Mouse (Mus musculus): ENCODE data around the gene Kat8.
"Not testable (repeated sequence)": the region's sequence is repeated elsewhere in the genome, so short reads cannot be mapped to it uniquely, and the experiment has no call there.

Kat8 gene

DNA sequence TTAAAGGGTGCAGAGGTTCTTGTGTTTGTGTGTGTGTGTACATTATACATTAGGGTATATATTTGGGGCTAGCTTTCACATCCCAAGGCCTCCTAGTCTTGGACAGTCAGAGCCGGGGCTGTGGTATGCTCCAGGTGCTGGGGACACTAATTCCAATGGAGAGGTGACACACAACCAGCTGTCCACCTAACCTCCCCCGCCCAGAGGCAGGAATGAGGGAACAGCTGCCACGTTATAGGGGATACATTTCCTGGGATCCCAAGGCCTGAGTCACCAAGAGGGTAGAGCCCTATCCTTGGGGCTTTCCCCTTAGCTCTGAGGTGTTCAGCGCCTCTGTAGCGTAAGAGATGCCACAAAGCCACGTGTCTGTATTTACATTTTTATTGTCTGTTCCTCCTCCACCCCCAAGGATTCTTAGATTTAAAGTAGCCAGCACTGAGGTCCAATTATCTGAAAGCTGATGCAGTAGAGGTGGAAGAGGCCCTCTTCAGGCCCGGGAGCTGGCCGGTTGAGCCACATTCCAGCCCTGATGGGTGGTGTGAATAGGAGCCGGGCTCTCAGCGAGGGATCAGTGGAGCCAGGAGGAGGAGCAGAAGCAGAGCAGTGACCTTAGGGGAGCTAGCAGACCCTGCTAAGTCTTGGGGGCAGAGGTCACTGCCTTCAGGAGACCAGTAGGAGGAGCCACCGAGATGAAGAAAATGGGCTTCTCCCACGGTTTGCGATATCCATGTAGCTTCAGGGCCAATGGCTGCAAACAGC lies 20.1 kb downstream of the Kat8 start:
- DNase-seq (ENCODE audit: low spot score) = no peak

DNA sequence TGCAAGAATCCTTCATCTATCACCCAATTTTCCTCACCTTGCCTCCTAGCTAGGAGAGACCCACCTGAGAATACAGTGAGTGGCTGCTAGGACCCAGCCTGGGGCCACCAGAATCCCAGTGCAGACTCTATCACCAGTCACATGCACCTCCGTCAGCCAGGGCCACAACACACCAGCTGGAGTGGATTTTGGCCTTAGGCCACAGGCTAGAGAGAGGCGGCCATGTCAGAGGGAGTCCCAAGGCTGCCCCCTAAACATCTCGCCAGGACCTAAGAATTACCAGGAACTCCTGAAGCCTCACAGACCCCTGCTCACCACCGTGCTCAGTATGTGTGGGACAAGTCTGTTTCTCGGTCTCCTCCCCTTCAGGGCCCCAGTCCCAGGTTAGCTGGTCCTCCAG lies 21.8 kb downstream of the Kat8 start:
- DNase-seq (ENCODE audit: low spot score) = no peak

DNA sequence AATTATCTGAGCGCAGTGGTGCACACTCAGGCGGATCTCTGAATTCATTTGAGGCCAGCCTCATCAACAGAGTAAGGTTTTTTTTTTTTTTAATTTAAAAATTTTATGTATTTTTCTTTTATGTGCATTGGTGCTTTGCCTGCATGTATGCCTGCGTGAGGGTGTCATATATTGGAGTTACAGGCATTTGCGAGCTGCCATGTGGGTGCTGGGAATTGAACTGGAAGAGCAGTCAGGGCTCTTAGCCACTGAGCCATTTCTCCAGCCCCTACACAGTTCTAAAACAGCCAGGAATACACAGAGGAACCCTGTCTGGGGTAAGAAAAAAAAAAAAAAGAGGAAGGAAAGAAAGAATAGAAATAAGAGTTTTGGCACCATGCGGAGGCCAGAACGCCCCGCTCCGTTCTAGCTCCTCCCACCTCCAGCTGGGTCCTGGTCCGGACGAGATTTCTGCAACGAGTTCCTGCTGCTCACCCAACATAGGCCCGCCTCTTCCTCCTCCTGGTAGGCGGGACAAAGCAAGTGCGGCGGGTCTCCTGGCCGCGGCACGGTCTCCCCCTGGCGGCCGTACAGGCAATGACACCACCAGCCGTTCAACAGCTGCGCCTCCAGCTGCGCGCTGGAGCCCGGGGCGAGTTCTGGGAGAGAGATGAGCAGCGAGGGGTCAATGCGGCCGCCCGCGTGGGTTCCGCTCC lies 22.9 kb downstream of the Kat8 start:
- peak; percentile 95 for DNase-seq (ENCODE audit: low spot score)

DNA sequence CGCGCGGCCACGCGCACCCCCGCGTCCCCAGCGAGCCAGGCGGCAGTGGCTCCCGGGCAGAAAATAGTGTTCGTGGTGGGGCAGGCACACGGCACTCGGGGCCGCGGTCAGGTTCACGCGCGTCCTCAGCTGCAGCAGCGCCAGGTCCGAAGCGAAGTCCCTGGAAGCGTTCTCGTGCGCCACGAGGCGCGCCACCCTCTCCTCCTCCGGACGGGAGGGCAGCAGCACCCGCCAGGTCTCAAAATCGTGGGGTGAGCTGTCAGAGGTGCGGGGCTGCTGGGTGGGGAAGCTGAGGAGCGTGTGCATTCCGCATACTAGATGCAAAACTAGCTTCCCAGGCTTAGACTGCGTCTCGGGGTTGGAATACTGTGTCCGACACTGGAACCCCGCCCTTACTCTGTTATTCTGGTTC lies 23.4 kb downstream of the Kat8 start:
- no peak for DNase-seq (ENCODE audit: low spot score)

DNA sequence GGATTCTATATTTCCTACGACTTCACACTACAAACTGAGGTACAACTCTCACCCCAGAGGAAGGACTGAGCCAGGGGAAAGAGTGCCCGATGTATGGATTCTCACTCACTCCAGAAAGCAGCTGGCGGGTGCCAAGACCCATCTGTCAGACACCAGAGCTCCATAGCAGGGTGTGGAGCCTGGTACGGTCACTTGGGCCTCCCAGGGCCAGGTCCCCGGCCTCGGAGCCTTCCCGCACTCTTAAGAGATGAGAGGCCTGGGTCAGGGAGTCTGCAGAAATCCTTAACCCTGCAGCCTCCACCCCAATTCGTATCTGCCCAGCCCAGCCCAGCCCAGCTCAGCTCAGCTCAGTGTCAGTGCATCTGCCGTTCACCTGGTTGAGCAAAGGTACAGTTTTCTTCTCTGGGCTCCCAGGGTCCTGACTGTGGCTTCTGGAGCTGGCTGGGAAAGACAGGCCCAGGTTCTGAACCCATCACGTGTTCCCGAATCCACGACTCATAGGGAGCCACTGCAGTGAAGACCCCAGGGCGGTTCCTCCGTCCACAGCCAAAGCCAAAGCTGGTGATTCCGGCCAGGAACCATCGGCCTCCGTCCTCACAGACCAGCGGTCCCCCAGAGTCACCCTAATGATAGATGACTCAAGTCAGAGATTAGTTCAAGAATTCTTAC lies 24.0 kb downstream of the Kat8 start:
- no peak for DNase-seq (ENCODE audit: low spot score)

DNA sequence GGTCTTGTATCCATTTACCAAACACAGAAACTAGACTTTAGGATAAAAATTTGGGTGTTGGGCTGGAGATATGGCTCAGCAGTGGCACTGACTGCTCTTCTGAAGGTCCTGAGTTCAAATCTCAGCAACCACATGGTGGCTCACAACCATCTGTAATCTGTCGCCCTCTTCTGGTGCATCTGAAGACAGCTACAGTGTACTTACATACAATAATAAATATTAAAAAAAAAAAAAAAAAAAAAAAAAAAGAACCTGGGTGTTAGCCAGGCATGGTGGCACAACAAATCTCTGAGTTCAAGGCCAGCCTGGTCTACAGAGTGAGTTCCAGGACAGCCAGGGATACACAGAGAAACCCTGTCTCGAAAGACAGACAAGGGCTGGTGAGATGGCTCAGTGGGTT lies 29.8 kb downstream of the Kat8 start:
- not testable (repeated sequence) for DNase-seq (ENCODE audit: low spot score)

DNA sequence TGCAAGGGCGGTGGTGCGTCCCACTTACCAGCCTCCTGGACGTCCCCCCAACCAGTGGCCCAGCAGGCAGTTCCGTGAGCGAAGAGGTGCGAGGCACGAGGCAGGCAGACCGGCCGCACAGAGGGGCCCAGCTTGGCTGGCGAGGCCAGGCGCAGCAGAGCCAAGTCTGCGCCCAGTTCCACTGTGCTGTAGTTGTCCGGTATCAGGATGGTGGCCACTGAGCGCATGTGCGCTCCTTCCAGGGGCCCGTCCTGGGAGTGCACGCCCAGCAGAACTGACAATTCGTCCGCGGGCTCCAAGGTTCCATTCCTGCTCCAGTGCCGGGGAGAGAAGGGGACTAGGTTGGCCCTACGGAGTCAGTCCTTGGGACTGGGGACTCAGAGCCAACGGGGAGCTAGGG lies 32.3 kb downstream of the Kat8 start:
- DNase-seq (ENCODE audit: low spot score) = no peak

DNA sequence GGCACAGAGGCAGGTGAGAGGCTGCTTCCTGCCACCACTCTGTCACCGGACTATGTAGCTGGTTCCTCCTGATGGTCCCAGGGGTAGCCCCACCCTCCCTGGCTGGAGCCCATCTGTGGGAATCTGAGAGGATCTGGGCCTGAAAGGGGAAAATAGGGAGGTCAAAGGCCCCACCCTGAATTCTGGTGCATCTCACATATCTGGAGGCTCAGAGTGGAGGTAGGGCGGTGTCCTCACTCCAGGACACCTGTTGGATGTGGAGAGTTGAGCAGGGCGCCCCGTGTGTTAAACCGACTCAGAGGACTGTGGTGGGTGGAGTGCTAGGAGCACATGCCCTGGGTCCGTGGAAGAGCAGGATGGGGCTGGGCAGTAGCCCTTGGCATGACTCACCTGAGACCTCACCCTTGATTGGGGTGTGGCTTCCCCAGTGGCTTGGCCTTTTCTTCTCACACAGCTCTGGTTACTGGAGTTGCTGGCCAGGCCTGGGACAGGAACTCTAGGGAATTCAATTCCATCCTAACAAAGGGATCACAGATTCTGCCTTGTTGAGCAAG lies 34.2 kb downstream of the Kat8 start, which contains the start of gene Prss36:
Prss36 (minus strand) TSS at position 256 of the 554 bp plus-strand sequence.
- no peak for DNase-seq (ENCODE audit: low spot score)

DNA sequence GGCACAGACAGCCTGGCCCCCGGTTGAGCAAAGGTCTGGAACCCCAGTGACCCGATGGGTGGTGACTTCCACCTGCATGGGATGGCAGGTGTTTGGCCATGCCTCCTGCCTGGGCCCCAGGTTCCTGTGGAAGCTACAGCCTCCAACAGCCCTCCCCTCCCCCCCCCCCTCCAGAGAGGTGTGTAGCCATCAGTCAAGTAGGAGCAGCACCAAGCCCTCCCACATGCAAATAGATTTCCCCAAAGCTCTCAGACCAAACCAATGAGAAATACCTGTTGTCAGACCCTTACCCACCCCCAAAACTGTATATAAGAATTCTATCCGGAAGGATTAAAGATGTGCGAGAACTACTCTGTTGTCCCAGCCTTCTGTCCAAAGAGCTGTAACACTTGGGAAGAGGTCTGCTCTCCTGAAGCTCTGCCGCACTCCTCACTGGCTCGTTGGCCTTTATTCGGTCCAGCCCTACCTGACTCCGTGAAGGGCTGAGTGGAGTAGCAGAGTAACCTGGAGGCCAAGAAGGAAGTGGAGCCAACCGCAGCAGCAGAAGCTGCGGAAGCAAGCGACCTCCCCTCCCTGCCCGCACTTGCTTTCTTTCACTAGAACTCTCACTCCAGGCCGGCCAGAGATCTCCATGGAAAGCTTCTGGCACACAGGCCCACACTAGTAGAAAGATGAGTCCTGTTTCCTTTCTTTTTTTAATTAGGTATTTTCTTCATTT lies 40.7 kb downstream of the Kat8 start:
- no peak for DNase-seq (ENCODE audit: low spot score)

DNA sequence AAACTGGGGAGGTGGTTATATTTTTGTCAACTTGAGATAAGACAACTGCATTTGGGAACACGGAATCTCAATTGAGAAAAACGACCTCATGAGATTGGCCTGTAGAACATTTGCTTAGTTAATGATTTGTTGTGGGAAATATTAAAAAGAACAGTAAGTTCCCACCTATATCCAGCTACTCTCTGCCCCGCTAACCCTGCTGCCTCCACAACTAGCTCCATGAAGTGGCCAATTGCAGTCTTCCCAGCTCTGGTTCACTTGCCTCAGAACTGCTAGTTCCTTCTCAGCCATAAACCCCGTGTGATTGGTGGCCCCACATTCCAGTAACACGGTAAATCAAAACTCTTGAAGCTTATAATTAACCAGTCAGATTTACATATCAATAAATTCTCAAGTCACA lies 47.0 kb downstream of the Kat8 start:
- DNase-seq (ENCODE audit: low spot score) = no peak

DNA sequence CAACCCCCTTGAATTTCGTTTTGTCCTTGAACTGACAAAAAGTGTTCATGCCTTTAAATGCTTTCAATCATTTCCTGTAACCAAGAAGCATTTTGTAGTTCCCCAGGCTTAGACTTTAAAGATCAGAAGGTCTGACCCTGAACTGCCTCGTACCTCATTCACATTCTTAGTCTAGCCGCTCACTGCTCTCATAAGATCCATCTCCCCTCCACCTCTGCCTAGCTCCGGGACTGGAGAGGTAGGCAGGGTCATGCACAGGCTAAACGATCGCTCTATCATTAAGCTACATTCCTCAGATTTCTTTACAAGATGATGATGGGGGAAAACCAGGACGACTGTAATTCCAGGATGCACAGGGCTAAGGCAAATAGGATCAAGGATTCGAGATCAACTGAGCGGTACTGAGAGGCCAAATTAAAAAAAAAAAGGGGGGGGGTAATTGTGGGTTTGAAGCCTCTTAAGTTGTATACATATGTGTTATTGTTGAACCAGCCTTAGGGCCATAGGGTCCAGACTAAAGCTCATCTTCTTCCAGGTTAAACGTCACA lies 54.1 kb downstream of the Kat8 start:
- no peak for DNase-seq (ENCODE audit: low spot score)

DNA sequence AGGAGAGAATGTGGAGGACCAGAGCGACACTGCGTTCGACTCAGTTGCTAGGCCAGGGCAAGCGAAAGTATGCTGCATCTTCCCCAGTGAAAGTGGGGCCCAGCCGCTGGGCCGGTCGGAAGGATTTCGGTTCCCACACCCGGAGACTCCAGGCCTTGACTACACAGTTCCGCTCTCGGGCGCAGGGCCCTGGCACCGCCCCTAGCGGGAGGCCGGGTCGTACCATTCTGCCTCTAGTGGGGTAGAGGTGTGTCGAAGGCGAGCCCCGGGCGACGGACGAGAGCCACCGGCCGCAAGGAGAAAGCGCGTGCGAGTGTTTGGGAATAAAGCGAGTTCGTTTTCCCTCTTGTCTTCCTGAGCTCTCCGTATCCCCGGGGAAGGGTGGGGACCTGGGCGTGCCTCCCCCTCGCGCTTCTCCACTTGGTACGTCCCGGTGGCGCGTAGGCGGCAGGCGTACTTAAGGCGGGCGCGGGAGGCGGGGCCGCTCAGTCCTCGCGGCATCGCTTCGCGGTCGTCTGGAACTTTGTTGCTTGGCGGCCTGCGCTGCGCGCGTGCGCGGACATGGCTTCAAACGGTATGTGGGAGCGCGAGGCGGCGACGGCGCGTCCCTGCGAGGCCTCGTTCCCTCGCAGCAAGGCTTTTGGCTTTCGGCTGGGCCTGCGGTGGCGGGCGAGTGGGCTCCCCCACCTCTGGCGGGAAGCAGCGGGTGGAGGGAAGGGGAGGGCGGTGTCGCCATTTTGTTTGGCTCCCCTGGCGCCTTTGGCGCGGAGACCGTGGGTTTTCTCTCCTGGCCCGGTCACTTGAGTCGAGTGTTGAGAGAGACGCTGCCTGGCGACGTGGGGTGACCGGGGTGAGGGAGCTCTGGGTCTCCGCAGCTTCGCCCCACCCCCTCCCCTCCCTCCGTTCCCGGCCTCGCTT lies 54.9 kb downstream of the Kat8 start, which contains the start of gene Fus:
Fus (plus strand) TSS at position 454 of the 918 bp plus-strand sequence.
- DNase-seq (ENCODE audit: low spot score) = peak; percentile 94

DNA sequence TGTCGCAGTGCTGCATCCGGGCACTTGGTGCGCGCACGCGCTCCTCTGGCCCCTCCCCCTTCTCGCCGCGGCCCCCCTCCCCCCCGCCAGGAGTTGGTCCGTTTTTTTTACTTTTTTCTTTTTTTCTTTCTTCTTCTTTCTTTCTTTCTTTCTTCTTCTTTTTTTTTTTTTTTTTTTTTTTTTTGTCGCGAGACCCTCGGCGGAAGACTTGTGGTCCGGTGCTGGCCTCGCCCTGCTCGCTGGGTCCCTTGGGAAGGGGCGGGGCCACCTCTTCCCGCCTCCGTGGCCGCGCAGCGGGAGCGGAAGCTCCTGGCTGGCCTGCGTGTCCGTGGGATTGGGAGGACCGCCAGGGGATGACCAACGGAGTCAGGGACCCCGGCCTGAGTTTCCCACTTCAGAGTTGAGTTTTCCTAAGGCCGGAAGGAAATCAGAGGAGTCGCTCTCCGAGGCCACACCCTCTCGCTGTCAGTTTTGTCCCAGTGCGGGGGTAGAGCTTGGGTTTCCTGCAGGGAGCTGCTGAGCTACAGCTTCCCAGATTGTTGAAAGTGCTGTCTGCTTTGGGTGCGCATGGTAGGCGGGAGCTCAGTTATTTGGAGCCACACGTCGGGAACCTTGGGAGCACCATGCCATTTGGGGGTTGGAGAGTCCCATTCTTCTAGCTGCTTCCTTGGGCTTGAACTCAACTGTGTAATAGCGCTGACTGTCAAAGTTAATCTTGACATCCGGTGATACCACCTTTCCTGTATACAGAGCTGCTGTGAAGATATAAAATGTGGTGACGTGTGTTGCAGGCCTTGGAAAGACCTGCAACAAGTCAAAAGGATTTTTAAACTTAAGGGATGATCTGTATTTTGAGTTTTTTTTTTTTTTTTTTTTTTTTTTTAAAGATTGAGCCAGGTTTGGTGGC lies 55.9 kb downstream of the Kat8 start:
- DNase-seq (ENCODE audit: low spot score) = peak; percentile 84

DNA sequence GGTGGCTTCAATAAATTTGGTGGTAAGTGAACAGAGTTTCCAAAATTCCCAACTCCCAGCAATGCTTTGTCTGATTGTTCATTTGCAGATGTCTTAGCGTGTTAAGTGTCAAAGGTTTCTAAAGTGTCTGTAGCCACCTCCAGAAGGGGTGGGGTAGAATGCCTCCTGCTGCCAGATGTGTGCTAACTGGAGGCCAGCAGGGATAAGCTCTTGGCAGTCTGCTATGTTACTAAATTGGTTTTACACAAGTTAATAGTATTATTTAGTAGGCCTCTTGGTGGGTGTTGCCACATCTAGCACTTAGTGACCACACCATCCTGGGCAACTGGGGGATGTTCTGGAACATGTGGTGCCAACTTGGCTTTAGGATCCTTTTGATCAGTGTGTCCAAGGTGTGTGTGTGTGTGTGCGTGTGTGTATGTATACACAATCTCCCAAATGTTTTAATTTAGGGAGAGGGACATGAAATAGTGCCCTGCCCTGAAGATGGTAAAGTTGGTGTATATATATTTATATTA lies 62.2 kb downstream of the Kat8 start:
- no peak for DNase-seq (ENCODE audit: low spot score)

All from testis, postnatal 14 days (tissue).